Mouse (Mus musculus) left cerebral cortex, postnatal 4 days (tissue): ENCODE measurements at regions not wholly inside any gene's neighbourhood (a gene's known extent, or its start where the extent isn't known, plus 50 kb on each side); places are given as distances from the start of the nearest gene placed in this dataset.
"Not testable (repeated sequence)": the region's sequence is repeated elsewhere in the genome, so short reads cannot be mapped to it uniquely, and the experiment has no call there.

Experiments
- DNase-seq: peaks from one replicate; pipeline ENCODE4 v3.0.0-alpha.2; 2022
- intact Hi-C: fragments of 180-260 bp; cut with DNase I; formaldehyde crosslinking; loops from one replicate; pipeline ENCODE4 v1.15.1; 2025

- intact Hi-C loops, result no loop called here
These were observed 357.7 kb upstream of the Maf start for GRCm38 (mm10) chr8:116065327-116065726.

GRCm38 (mm10) chr8:116064562-116064961, 357.0 kb upstream of the Maf start:
- DNase-seq, result no peak
- intact Hi-C loops, result no loop called here

More at GRCm38 (mm10) chr8:116065327-116065726, 357.7 kb upstream of the Maf start:
- DNase-seq, result no peak

- DNase-seq, result no peak
- intact Hi-C loops, result no loop called here
These were observed 355.9 kb upstream of the Maf start for GRCm38 (mm10) chr8:116063541-116063940.

GRCm38 (mm10) chr8:116053483-116053882, 345.9 kb upstream of the Maf start:
- intact Hi-C loops, result no loop called here
- no peak for DNase-seq

- intact Hi-C loops, result no loop called here
- DNase-seq, result no peak
These were observed 345.4 kb upstream of the Maf start for GRCm38 (mm10) chr8:116053043-116053442.

GRCm38 (mm10) chr8:116048480-116048879, 340.9 kb upstream of the Maf start:
- DNase-seq, result no peak
- intact Hi-C loops, result no loop called here

GRCm38 (mm10) chr8:116046859-116047258, 339.3 kb upstream of the Maf start:
- intact Hi-C loops, result no loop called here
- no peak for DNase-seq

- intact Hi-C loops, result no loop called here
- peak; percentile 11 for DNase-seq
These were observed 337.9 kb upstream of the Maf start for GRCm38 (mm10) chr8:116045526-116045925.

GRCm38 (mm10) chr8:116043381-116043780, 335.8 kb upstream of the Maf start:
- intact Hi-C loops, result no loop called here
- DNase-seq, result no peak

GRCm38 (mm10) chr8:116030966-116031365, 323.4 kb upstream of the Maf start:
- DNase-seq, result peak; percentile 14
- intact Hi-C loops, result no loop called here

- intact Hi-C loops, result no loop called here
- no peak for DNase-seq
These were observed 317.7 kb upstream of the Maf start for GRCm38 (mm10) chr8:116025321-116025720.

GRCm38 (mm10) chr8:116024811-116025210, 317.2 kb upstream of the Maf start:
- intact Hi-C loops, result no loop called here
- no peak for DNase-seq

GRCm38 (mm10) chr8:116021691-116022090, 314.1 kb upstream of the Maf start:
- DNase-seq, result no peak
- intact Hi-C loops, result no loop called here

- DNase-seq, result no peak
- intact Hi-C loops, result no loop called here
These were observed 287.7 kb upstream of the Maf start for GRCm38 (mm10) chr8:115995320-115995719.

GRCm38 (mm10) chr8:115991989-115992388, 284.4 kb upstream of the Maf start:
- no peak for DNase-seq
- intact Hi-C loops, result no loop called here

- no peak for DNase-seq
- intact Hi-C loops, result no loop called here
These were observed 275.8 kb upstream of the Maf start for GRCm38 (mm10) chr8:115983397-115983796.

GRCm38 (mm10) chr8:115982326-115982725, 274.7 kb upstream of the Maf start:
- intact Hi-C loops, result no loop called here

GRCm38 (mm10) chr8:115981426-115981825, 273.8 kb upstream of the Maf start:
- intact Hi-C loops, result no loop called here
- no peak for DNase-seq

More at GRCm38 (mm10) chr8:115982326-115982725, 274.7 kb upstream of the Maf start:
- DNase-seq, result no peak

- no peak for DNase-seq
- intact Hi-C loops, result no loop called here
These were observed 273.0 kb upstream of the Maf start for GRCm38 (mm10) chr8:115980616-115981015.

- intact Hi-C loops, result no loop called here
- peak; percentile 6 for DNase-seq
These were observed 269.6 kb upstream of the Maf start for GRCm38 (mm10) chr8:115977152-115977551.

- intact Hi-C loops, result no loop called here
- no peak for DNase-seq
These were observed 267.1 kb upstream of the Maf start for GRCm38 (mm10) chr8:115974706-115975105.

GRCm38 (mm10) chr8:115971351-115971750, 263.8 kb upstream of the Maf start:
- intact Hi-C loops, result not testable (repeated sequence)

GRCm38 (mm10) chr8:115968121-115968520, 260.5 kb upstream of the Maf start:
- intact Hi-C loops, result no loop called here
- DNase-seq, result no peak

More at GRCm38 (mm10) chr8:115971351-115971750, 263.8 kb upstream of the Maf start:
- DNase-seq, result not testable (repeated sequence)
